In genomic region chr12:116677701-116678100, GRCm38 (mm10) we compare ENCODE assay signal across 8 mouse cellular contexts.
DNase-seq lines count a peak whose midpoint lies in the region; ATAC-seq lines count a peak whose summit lies in the region.

No protein-coding gene starts in this region.

- 67% methylated on average over 3 of the region's 3 CpGs for WGBS in hindbrain, embryonic 11.5 days
- WGBS in hindbrain, embryonic 10.5 days: 72% methylated on average over 3 of the region's 3 CpGs
- WGBS in midbrain, embryonic 10.5 days: 76% methylated on average over 3 of the region's 3 CpGs

- H3K4me3 ChIP-seq in hindbrain, embryonic 11.5 days (ENCODE audit: low read depth, low read length): no peak overlapping the region
- no peak overlapping the region for H3K4me3 ChIP-seq in hindbrain, embryonic 10.5 days
- H3K4me3 ChIP-seq in midbrain, embryonic 10.5 days: no peak overlapping the region

- no peak overlapping the region for H3K27ac ChIP-seq in hindbrain, embryonic 11.5 days (ENCODE audit: low read depth, low read length)
- H3K27ac ChIP-seq in hindbrain, embryonic 10.5 days: no peak overlapping the region
- H3K27ac ChIP-seq in midbrain, embryonic 10.5 days (replicated peaks): no peak overlapping the region; the same call in 1 of the 2 replicates

- H3K9me3 ChIP-seq in hindbrain, embryonic 11.5 days (ENCODE audit: control insufficient read depth, low read length): no peaks in the 10 kb centered on the region
- no peaks in the 10 kb centered on the region for H3K9me3 ChIP-seq in hindbrain, embryonic 10.5 days
- no peaks in the 10 kb centered on the region for H3K9me3 ChIP-seq in midbrain, embryonic 10.5 days (replicated peaks)

- no peak overlapping the region for H3K4me2 ChIP-seq in hindbrain, embryonic 11.5 days (replicated peaks; ENCODE audit: low read depth, low read length)

- H3K36me3 ChIP-seq in hindbrain, embryonic 11.5 days (ENCODE audit: control insufficient read depth, insufficient read depth, low read length): no peaks in the 10 kb centered on the region
- H3K36me3 ChIP-seq in hindbrain, embryonic 10.5 days: no peaks in the 10 kb centered on the region
- no peaks in the 10 kb centered on the region for H3K36me3 ChIP-seq in midbrain, embryonic 10.5 days

- intact Hi-C loops in heart, postnatal 25 days (cut with DNase I): no loop called here

- H3K4me1 ChIP-seq in hindbrain, embryonic 11.5 days (replicated peaks; ENCODE audit: control insufficient read depth, insufficient read depth, low read length): no peaks in the 10 kb centered on the region
- H3K4me1 ChIP-seq in hindbrain, embryonic 10.5 days (replicated peaks): peaks cover 5% of the 10 kb centered on the region; the same call in 1 of the 2 replicates
- peaks cover 11% of the 10 kb centered on the region for H3K4me1 ChIP-seq in midbrain, embryonic 10.5 days

- DNase-seq in hindbrain, embryonic 11.5 days (ENCODE audit: low spot score): peak; percentile 35
- no peak for DNase-seq in hindbrain, embryonic 10.5 days (ENCODE audit: low spot score)
- peak; percentile 23 to 49 for DNase-seq in frontal cortex, postnatal 36 days (ENCODE audit: low spot score in 2 of 2)
- peak; percentile 16 for DNase-seq in midbrain, embryonic 10.5 days (ENCODE audit: low spot score)
- DNase-seq in right cerebral cortex, postnatal 36 days (ENCODE audit: low spot score in 2 of 2): peak; percentile 41 to 43
- DNase-seq in urinary bladder, postnatal 4 days (ENCODE audit: low spot score in 2 of 2): no peak
- no peak for DNase-seq in heart, postnatal 25 days (ENCODE audit: low spot score)
- DNase-seq in cerebellum, postnatal 4 days (ENCODE audit: low spot score in 2 of 2): no peak

- H3K27me3 ChIP-seq in hindbrain, embryonic 11.5 days (ENCODE audit: control insufficient read depth, insufficient read depth, low read length): no peaks in the 10 kb centered on the region
- H3K27me3 ChIP-seq in hindbrain, embryonic 10.5 days (ENCODE audit: insufficient read depth, poor library complexity, severe bottlenecking): no peaks in the 10 kb centered on the region
- H3K27me3 ChIP-seq in midbrain, embryonic 10.5 days (ENCODE audit: low read depth, poor library complexity, severe bottlenecking): no peaks in the 10 kb centered on the region

- peak; percentile 71 for ATAC-seq in hindbrain, embryonic 11.5 days (ENCODE audit: low FRiP score)

- no peak overlapping the region for H3K9ac ChIP-seq in hindbrain, embryonic 11.5 days (ENCODE audit: low read depth, low read length)

Comparison
In these comparisons a context has a peak if more than half of its experiments do, and no peak if none do; other contexts are left out.
1. DNase-seq: peak in hindbrain, embryonic 11.5 days (single experiment), frontal cortex, postnatal 36 days (2 of 2), midbrain, embryonic 10.5 days (single experiment) and right cerebral cortex, postnatal 36 days (2 of 2); none in hindbrain, embryonic 10.5 days (single experiment), urinary bladder, postnatal 4 days (0 of 2), heart, postnatal 25 days (single experiment) and cerebellum, postnatal 4 days (0 of 2).